Mouse (Mus musculus) layer of hippocampus, adult 6 months (tissue): ENCODE results near the gene Farsb. TPM values are rescaled to one million over a fixed set of nuclear protein-coding genes. Genes with fewer than 3 reads are reported as not detected.

Experiments
- long read RNA-seq, 2 experiments: library from polyadenylated mRNA; unstranded; transcript quantifications; one replicate each; pipeline ENCODE4 v2.0.0; 2019 to 2020
- polyA plus RNA-seq: library from polyadenylated mRNA; unstranded; fragments of <200 nt; fragmentation: Nextera tagmentation; gene quantifications from 2 replicates; pipeline ENCODE4 v1.2.3, GENCODE M21; 2021

The Farsb gene
- 76.2 and 84.0 TPM in 2 replicates for polyA plus RNA-seq
- long read RNA-seq, experiment 1, transcript Farsb-201 (17 exons, 1,951 nt), result major isoform, 117 of 166 reads
- long read RNA-seq, experiment 1, transcript Farsb-204 (17 exons, 1,801 nt), result minor isoform, 6 of 166 reads
- long read RNA-seq, experiment 1, partial matches to known transcripts, result 19 of 166 reads
- long read RNA-seq, experiment 1, other reads (novel, unspliced or antisense), result 22 of 166 reads
- long read RNA-seq, experiment 2, transcript Farsb-202 (18 exons, 2,036 nt), result minor isoform, 7 of 491 reads
- long read RNA-seq, experiment 2, transcript Farsb-204 (17 exons, 1,801 nt), result minor isoform, 20 of 491 reads
- long read RNA-seq, experiment 2, transcript Farsb-201 (17 exons, 1,951 nt), result major isoform, 368 of 491 reads
- long read RNA-seq, experiment 2, partial matches to known transcripts, result 66 of 491 reads
- long read RNA-seq, experiment 2, other reads (novel, unspliced or antisense), result 30 of 491 reads

DNA sequence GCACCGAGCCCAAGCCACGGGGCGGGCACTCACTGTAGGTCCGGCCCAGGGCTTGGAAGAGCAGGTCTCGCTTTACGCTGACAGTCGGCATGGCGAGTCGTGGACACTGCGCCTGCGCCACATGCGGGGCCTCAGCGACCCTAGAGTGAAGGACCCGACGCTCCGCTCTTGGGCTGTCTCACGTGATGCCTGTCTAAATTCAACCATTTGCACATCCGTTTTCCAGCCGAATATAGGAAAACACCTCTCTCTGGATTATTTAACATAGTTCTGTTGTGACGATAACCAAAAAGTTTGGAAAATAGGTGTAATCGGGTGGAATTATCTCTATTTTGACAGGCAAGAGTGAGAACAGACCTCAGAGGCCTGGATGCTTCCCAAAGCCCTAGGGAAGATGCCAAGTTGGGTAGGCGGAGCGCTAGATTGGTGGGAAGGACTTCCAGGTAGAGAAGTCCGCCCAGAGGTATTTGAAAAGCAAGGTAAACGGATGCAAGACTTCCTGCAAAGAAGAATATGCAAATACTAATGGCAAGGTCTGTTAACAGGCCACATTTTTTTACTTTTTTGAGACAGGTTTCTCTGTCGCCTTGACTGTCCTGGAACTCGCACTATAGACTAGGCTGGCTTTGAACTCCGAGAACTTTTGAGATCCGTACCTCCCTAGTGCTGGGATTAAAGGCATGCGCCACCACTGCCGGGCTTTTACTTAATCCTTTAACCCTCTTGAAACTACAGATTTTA lies at the start of gene Farsb:
Gene Farsb, minus strand, starts transcription at position 146 of the 741 bp plus-strand sequence.

GRCm38 (mm10) chr1:78511621-78512160 lies 23.0 kb upstream of the Farsb start, which contains the start of gene BC035947:
Gene BC035947 (minus strand): TSS chr1:78512158.

DNA sequence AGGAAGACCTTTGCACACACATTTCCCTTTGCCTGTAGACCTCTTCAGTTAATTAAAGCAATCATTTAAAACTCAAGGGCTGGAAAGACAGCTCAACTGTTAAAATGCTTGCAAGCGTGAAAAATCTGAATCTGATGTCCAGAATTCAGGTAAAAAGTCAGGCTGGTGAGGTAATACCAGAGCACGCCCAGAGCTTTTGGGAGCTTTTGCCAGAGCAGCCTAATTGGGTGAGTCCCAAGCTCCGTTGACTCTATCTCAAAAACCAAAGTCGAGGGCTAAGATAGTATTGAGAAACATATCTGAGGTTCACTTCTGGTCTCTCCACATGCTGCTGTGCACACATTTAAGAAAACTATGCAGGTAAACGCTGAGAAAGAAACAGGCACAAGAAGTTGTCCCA lies 22.2 kb upstream of the Farsb start, which contains the start of gene Mogat1:
Gene Mogat1, plus strand, starts transcription at position 130 of the 400 bp plus-strand sequence.

Other genes starting within 250 kb of the Farsb start
- gene Sgpp2, start 178.6 kb downstream of the Farsb start, polyA plus RNA-seq, result 3.9 and 4.2 TPM in 2 replicates
- gene Mogat1, start 22.1 kb upstream of the Farsb start, polyA plus RNA-seq, result 2.0 and 2.7 TPM in 2 replicates
- 0.21 and 0.24 TPM in 2 replicates for gene BC035947, start 23.3 kb upstream of the Farsb start, polyA plus RNA-seq
- gene Acsl3, start 168.9 kb upstream of the Farsb start, polyA plus RNA-seq, result 69.3 and 73.3 TPM in 2 replicates
- 1.9 and 2.0 TPM in 2 replicates for gene Utp14b, start 169.1 kb upstream of the Farsb start, polyA plus RNA-seq